Mouse (Mus musculus): ENCODE measurements around the gene Rgs6.

DNA sequence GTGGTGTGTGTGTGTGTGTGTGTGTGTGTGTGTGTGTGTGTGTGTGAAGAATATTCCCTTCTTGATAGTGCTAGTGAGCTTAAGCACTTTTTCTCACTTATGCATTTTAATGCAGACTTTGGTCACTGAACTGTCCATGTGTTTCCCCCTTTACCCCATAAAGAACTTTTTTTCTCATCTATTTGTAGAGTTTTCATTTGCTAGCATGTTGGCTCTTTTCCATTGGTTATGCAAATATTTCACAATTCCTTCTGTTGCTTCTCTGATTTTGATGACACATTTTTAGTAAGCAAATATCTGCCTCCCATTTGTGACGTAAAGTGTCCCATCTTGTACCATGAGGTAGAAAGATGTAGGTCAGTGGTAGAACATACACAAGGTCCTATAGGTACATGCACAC lies 295.0 kb downstream of the Rgs6 start:
- TF ChIP-seq CTCF (IDR thresholded peaks at IDR 0.05; ENCODE audit: borderline replicate concordance, extremely low read depth, insufficient read depth, insufficient read length) (no peak), POLR2A (IDR thresholded peaks at IDR 0.05; ENCODE audit: borderline replicate concordance, extremely low read depth, insufficient read depth, insufficient read length, poor library complexity, severe bottlenecking) (no peak)

Data from brain, embryonic 14.5 days (tissue).